Mouse (Mus musculus) right cerebral cortex, postnatal 4 days (tissue): Measurements from ENCODE around the gene Hic2.

ENCODE experiments used
- DNase-seq: peaks from one replicate; pipeline ENCODE4 v3.0.0-alpha.2; 2022

Hic2 gene

GRCm38 (mm10) chr16:17234499-17234895 lies 1.1 kb downstream of the Hic2 start:
- peak; percentile 62 for DNase-seq

- no peak for DNase-seq
These were observed 1.7 kb downstream of the Hic2 start for GRCm38 (mm10) chr16:17234916-17235665.

- DNase-seq: no peak
These were observed 4.3 kb downstream of the Hic2 start for GRCm38 (mm10) chr16:17237634-17238033.

GRCm38 (mm10) chr16:17239409-17239808 lies 6.0 kb downstream of the Hic2 start:
- no peak for DNase-seq

- no peak for DNase-seq
These were observed 10.4 kb downstream of the Hic2 start for GRCm38 (mm10) chr16:17243731-17244130.

- no peak for DNase-seq
These were observed 11.6 kb downstream of the Hic2 start for GRCm38 (mm10) chr16:17244996-17245395.

- no peak for DNase-seq
These were observed 14.4 kb downstream of the Hic2 start for GRCm38 (mm10) chr16:17247727-17248126.

- no peak for DNase-seq
These were observed 15.8 kb downstream of the Hic2 start for GRCm38 (mm10) chr16:17249135-17249534.

GRCm38 (mm10) chr16:17251539-17251938 lies 18.2 kb downstream of the Hic2 start:
- DNase-seq: peak; percentile 56

- DNase-seq: no peak
These were observed 18.8 kb downstream of the Hic2 start for GRCm38 (mm10) chr16:17252086-17252726.

GRCm38 (mm10) chr16:17252841-17253240 lies 19.5 kb downstream of the Hic2 start:
- DNase-seq: no peak

GRCm38 (mm10) chr16:17254005-17254597 lies 20.7 kb downstream of the Hic2 start:
- DNase-seq: no peak

- DNase-seq: no peak
These were observed 21.9 kb downstream of the Hic2 start for GRCm38 (mm10) chr16:17255270-17255669.

- no peak for DNase-seq
These were observed 24.0 kb downstream of the Hic2 start for GRCm38 (mm10) chr16:17257359-17257821.

- DNase-seq: no peak
These were observed 25.5 kb downstream of the Hic2 start for GRCm38 (mm10) chr16:17258917-17259316.

- no peak for DNase-seq
These were observed 28.0 kb downstream of the Hic2 start for GRCm38 (mm10) chr16:17261341-17261740.

- no peak for DNase-seq
These were observed 32.7 kb downstream of the Hic2 start for GRCm38 (mm10) chr16:17266113-17266512.

- no peak for DNase-seq
These were observed 34.6 kb downstream of the Hic2 start for GRCm38 (mm10) chr16:17267937-17268336.

- DNase-seq: no peak
These were observed 36.5 kb downstream of the Hic2 start for GRCm38 (mm10) chr16:17269872-17270271.

GRCm38 (mm10) chr16:17271124-17271523 lies 37.8 kb downstream of the Hic2 start:
- DNase-seq: peak; percentile 33

GRCm38 (mm10) chr16:17271856-17272255 lies 38.5 kb downstream of the Hic2 start:
- no peak for DNase-seq

- DNase-seq: no peak
These were observed 42.3 kb downstream of the Hic2 start, which contains the start of gene Tmem191c for GRCm38 (mm10) chr16:17275721-17276120. TSS of gene Tmem191c (plus strand) at chr16:17276077.

- peak; percentile 91 for DNase-seq
These were observed 43.1 kb downstream of the Hic2 start for GRCm38 (mm10) chr16:17276164-17277151.
